Mouse (Mus musculus) telencephalon, adult 2 months (tissue): ENCODE results near the gene Sez6.

Experiments used
- DNase-seq: peaks from one replicate; pipeline ENCODE4 v3.0.0-alpha.2; 2011; ENCODE audit warnings: low read depth, low spot score

Sez6 gene

GRCm38 (mm10) chr11:77947860-77948259 lies 17.3 kb downstream of the Sez6 start:
- DNase-seq: no peak

GRCm38 (mm10) chr11:77950125-77950685 lies 19.6 kb downstream of the Sez6 start:
- no peak for DNase-seq

DNA sequence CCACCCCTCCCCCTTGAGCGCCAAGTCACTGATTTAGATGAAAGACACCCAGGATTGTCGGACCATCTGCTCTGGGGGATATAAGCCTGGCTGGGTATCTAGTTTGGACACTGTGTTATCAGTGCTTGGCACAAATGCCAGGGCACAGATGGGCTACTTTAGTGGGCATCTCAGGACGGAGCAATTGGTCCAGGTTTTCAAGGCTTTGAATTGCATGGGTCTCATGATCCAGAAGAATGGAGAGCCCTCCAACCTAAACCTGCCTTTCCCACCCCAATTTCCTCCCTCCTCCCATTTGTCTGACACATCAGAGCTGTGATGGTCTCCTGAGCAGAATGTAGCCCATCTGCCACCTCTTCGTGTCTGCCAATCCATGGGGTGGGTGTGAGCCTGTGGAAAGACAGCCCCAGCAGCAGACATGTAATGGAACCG lies 20.2 kb downstream of the Sez6 start:
- DNase-seq: peak; percentile 72

DNA sequence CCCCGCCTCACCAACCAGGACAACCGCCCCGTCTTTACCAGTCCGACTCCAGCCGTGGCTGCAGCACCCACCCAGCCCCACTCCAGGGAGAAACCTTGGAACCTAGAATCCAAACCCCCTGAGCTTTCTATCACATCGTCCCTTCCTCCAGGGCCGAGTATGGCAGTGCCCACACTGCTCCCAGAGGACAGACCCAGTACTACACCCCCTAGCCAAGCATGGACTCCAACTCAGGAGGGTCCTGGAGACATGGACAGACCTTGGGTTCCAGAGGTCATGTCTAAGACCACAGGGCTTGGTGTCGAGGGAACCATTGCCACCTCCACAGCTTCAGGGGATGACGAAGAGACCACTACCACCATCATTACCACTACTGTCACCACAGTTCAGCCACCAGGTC lies 23.1 kb downstream of the Sez6 start:
- DNase-seq: no peak

DNA sequence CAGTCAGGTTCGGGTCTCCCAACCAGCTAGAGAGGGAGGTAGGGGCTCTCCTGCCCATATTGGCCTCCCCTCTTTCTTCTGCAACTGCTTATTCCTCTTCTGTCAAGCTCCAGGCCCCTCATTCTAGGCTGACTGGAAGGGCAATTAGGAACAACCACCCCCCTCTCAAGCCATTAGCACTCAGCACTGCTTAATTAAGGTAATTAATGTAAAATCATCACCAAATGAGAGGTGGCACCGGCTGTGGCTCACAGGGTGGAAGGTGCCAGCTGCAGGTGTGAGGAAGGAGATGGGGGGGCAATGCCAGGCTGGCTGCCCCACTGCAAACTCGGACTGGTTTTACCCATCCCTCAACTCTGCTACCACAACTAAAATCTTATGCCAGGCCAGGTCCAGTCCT lies 25.8 kb downstream of the Sez6 start:
- no peak for DNase-seq

- DNase-seq: no peak
Measured at GRCm38 (mm10) chr11:77958268-77958667, 27.7 kb downstream of the Sez6 start.

- no peak for DNase-seq
Measured at GRCm38 (mm10) chr11:77958932-77959331, 28.3 kb downstream of the Sez6 start.

GRCm38 (mm10) chr11:77960199-77960598 lies 29.6 kb downstream of the Sez6 start:
- DNase-seq: peak; percentile 58

DNA sequence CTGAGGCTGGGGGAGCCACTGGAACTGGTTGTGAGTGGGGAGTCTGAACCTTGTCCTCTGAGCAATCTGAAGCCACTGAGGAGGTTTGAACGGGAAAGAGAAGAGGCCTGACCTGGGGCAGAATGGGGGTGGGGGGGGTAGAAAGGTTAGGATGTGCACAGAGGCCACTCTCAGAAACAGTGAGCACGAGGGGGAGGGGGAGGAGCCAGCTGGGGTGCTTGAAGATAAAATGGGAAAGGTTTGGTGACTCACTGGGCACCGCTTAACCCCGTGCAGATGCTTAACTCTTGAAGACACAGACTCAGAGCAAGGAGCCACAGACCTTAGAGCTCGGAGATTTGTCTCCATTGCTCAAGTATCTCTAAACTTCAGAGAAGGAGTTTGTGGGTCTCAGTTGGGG lies 30.3 kb downstream of the Sez6 start:
- DNase-seq: no peak

GRCm38 (mm10) chr11:77962946-77963345 lies 32.3 kb downstream of the Sez6 start:
- no peak for DNase-seq

DNA sequence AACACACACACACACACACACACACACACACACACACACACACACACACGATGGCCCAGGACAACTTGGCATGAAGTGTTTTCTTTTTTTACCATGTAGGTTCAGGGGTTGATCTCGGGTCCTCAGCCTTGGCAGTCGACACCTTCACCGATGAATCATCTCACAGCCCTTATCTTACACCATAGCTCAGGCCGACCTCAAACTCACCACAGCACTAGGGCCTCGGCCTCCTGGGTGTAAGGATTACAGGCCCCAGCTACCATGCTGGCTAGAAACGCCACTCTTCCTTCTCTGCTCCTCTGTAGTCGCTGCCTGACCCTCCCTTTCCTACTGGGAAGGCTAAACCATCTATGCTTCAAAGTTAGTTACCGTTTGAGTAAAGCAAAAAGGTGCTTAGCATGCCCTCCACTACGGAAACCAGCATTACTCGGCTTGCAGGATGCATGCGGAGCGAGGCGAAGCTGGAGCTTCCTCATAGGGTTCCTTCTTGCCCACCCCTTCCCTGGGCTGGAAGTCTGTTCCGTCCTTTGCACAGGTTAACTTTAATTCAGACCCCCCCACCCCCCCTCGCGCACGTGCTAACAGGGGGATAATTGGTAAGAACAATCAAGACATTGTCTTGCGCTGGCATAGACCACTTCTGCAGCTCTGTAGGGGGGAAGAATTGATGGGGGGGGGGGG lies 34.0 kb downstream of the Sez6 start:
- no peak for DNase-seq

- peak; percentile 91 for DNase-seq
Measured at GRCm38 (mm10) chr11:77965101-77966036, 34.8 kb downstream of the Sez6 start.

DNA sequence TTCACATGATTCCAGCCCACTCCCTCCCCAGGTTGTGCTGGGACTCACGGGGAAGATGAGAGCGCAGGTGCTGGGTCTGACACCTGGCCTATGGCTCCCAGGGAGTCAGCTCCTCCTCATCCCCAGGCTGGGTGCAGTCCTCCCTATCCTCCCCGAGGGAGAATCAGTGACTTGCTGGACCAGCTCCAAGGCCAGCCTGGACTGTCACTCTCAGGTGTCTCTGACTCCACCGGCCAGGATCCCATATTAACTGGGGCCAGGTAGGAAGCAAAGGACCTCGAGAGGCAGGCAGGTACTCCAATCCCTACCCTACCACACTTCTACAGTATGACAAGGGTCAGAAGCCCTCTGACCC lies 35.4 kb downstream of the Sez6 start:
- DNase-seq: no peak

DNA sequence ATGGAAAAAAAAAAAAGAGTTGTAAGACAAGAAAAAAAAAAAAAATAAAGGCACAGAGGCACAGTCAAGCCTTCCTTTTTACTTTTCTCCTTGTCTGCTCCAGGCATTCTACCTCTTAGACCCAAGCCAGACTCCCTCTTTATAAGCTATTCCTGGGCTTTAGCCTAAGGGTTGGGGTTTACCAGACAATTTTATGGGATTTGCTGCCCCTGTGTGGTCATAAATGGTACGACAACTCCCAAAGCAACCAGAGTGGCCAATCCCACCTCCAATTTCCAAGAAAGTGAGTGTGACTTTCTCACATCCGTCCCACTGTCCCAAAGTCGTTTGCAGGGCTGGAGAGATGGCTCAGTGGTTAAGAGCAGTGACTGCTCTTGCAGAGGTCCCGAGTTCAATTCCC lies 36.5 kb downstream of the Sez6 start:
- DNase-seq: peak; percentile 55

- DNase-seq: no peak
Measured at GRCm38 (mm10) chr11:77968786-77969185, 38.2 kb downstream of the Sez6 start.

DNA sequence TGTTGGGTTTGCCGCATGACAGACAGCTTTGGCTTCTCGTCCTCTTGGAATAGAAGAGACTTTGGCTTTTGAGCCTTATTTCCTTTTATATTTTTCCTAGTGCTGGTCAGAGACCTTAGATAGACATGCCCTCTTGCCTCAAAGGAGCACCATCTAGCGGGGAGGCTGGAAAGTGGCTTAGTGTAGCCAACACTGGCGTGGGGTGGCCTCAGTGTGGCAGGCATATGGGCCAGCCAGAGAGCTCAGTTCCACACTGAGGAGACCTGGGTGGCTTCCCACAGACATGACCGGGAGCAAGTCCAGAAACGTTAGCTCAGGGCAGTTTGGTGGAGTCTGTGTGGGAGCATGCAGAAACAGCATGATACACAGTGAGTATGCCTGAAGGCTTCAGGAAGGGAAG lies 40.1 kb downstream of the Sez6 start:
- no peak for DNase-seq

GRCm38 (mm10) chr11:77973520-77973919 lies 42.9 kb downstream of the Sez6 start:
- DNase-seq: no peak

DNA sequence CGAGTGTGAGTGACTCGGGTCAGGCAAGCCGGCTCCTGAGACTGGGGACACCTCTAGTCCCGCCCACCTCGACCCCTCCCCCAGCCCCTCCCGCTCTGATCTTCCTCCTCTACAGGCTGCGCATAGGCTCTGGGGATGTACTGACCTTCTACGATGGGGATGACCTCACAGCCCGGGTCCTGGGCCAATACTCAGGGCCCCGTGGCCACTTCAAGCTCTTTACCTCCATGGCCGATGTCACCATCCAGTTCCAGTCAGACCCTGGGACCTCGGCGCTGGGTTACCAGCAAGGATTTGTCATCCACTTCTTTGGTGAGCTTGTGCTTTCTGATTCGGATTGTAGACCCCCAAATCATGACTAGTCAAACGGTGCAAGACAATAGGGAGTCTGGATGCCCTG lies 43.7 kb downstream of the Sez6 start:
- no peak for DNase-seq

DNA sequence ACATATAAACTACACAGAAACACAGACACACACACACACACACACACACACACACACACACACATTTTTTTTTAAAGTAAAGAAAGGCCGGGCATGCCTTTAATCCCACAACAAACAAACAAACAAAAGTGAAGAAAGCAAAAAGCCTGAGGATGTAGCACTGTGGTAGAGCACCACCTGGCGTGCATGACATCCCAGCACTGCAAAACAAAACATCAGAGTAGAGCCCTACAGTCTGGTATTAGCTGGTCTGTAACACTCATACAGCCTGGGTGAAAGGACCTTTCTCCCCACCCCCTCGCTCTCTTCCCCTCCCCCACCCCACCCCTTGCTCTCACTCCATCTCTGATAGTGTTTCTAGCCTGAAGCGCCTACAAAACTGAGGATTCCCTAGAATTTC lies 45.3 kb downstream of the Sez6 start:
- no peak for DNase-seq

DNA sequence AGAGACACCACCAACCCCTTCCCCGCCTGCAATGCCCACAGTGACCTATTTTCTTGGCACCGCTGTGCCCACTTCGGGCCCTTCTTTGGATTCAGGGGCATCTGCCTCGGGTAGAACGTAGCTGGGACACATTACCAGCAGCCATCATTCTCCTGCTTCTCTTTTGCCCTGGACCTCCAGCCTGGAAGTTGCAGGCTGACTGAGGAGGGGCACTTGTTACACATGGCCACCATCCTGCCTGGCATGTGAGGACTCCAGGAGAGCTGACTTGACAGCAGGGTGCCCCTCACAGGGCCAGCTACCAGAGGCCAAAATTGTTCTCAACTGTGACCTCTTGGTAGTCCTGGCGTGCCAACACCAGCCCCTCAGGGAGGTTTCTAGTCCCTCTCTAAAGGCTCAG lies 47.6 kb downstream of the Sez6 start:
- no peak for DNase-seq

- DNase-seq: no peak
Measured at GRCm38 (mm10) chr11:77979221-77979809, 48.7 kb downstream of the Sez6 start.
